Mouse (Mus musculus) cerebellum, adult 9-11 months (tissue): ENCODE results near the gene Agap1.

ENCODE experiments used
- DNase-seq: peaks from one replicate; pipeline ENCODE4 v3.0.0; 2022

Agap1 gene

GRCm38 (mm10) chr1:89454196-89455123 is at the start of gene Agap1:
TSS of gene Agap1 (plus strand) at chr1:89454806.
- DNase-seq, result peak; percentile 97

GRCm38 (mm10) chr1:89405991-89406390 is 48.6 kb upstream of the Agap1 start:
- DNase-seq, result no peak

GRCm38 (mm10) chr1:89407986-89408385 is 46.6 kb upstream of the Agap1 start:
- no peak for DNase-seq

GRCm38 (mm10) chr1:89413122-89413521 is 41.5 kb upstream of the Agap1 start:
- no peak for DNase-seq

GRCm38 (mm10) chr1:89414563-89414962 is 40.0 kb upstream of the Agap1 start:
- DNase-seq, result no peak

- no peak for DNase-seq
Observed at GRCm38 (mm10) chr1:89416929-89417328, 37.7 kb upstream of the Agap1 start.

GRCm38 (mm10) chr1:89420642-89421041 is 34.0 kb upstream of the Agap1 start:
- DNase-seq, result no peak

- DNase-seq, result peak; percentile 61
Observed at GRCm38 (mm10) chr1:89421401-89421800, 33.2 kb upstream of the Agap1 start.

- no peak for DNase-seq
Observed at GRCm38 (mm10) chr1:89424563-89424962, 30.0 kb upstream of the Agap1 start.

GRCm38 (mm10) chr1:89426137-89426536 is 28.5 kb upstream of the Agap1 start:
- no peak for DNase-seq

GRCm38 (mm10) chr1:89428671-89429070 is 25.9 kb upstream of the Agap1 start:
- DNase-seq, result no peak

GRCm38 (mm10) chr1:89429946-89430640 is 24.5 kb upstream of the Agap1 start:
- DNase-seq, result no peak

- no peak for DNase-seq
Observed at GRCm38 (mm10) chr1:89439351-89439750, 15.3 kb upstream of the Agap1 start.

- DNase-seq, result no peak
Observed at GRCm38 (mm10) chr1:89441236-89441897, 13.2 kb upstream of the Agap1 start.

- peak; percentile 69 for DNase-seq
Observed at GRCm38 (mm10) chr1:89443512-89443911, 11.1 kb upstream of the Agap1 start.

- no peak for DNase-seq
Observed at GRCm38 (mm10) chr1:89444014-89444413, 10.6 kb upstream of the Agap1 start.

GRCm38 (mm10) chr1:89450139-89450538 is 4.5 kb upstream of the Agap1 start:
- no peak for DNase-seq

- DNase-seq, result no peak
Observed at GRCm38 (mm10) chr1:89452138-89452537, 2.5 kb upstream of the Agap1 start.

GRCm38 (mm10) chr1:89453666-89454065 is 940 bp upstream of the Agap1 start:
- peak; percentile 65 for DNase-seq

GRCm38 (mm10) chr1:89455421-89456091 is 950 bp downstream of the Agap1 start:
- DNase-seq, result peak; percentile 80

GRCm38 (mm10) chr1:89456456-89456855 is 1.9 kb downstream of the Agap1 start:
- peak; percentile 93 for DNase-seq

GRCm38 (mm10) chr1:89457126-89458031 is 2.8 kb downstream of the Agap1 start:
- peak; percentile 73 for DNase-seq
